Mouse (Mus musculus): ENCODE results near the gene Fchsd2.

- TF ChIP-seq POLR2A (IDR thresholded peaks at IDR 0.05; ENCODE audit: insufficient read depth, low read depth, low read length) (no peak), CTCF (IDR thresholded peaks at IDR 0.05; ENCODE audit: insufficient read depth, low read depth, low read length) (no peak)
Observed at GRCm38 (mm10) chr7:101317014-101317413, 224.4 kb downstream of the Fchsd2 start, which contains the start of gene Stard10.
